21 mouse cellular contexts compared by ENCODE assay signal in the genomic region with DNA sequence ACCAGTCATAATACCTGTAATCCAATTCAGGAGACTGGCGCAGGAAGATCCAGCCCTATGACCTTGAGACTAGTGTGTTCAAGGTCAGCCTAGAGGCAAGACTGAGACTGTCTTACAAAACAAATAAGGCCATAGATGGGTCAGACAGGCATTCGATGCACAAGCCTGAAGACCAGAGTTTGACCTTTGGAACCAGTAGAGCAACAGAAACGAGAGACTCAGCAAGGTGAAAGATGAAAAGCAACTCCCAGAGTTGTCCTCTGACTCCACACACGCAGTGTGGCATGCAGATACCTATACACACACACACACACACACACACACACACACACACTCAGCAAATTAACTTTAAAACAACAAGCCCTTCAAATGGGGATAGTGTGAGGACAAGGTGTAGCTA. TPM values are rescaled to one million over a fixed set of nuclear protein-coding genes. Genes with fewer than 3 reads are reported as not detected.
"Had no signal": no experiment of that assay in that cellular context is flagged by ENCODE, and none has a peak within 500 bp of the region (broad histone marks: within the 10 kb centered on the region; RNA-seq: fewer than 3 reads in every experiment).

No protein-coding gene starts in this region.

- H3K9me3 ChIP-seq: hindbrain, embryonic 13.5 days; limb, embryonic 15.5 days; midbrain, embryonic 13.5 days; neural tube, embryonic 15.5 days had no signal

- H3K27ac ChIP-seq: hindbrain, embryonic 13.5 days; limb, embryonic 15.5 days; midbrain, embryonic 13.5 days; neural tube, embryonic 15.5 days had no signal

- H3K36me3 ChIP-seq: hindbrain, embryonic 13.5 days; limb, embryonic 15.5 days; midbrain, embryonic 13.5 days; neural tube, embryonic 15.5 days had no signal

- H3K4me1 ChIP-seq: hindbrain, embryonic 13.5 days; limb, embryonic 15.5 days; midbrain, embryonic 13.5 days; neural tube, embryonic 15.5 days had no signal

- DNase-seq: layer of hippocampus, adult 9-11 months; layer of hippocampus, postnatal 36 days; lung, adult 18-20 months; lung, postnatal 36 days; spleen, adult 18-20 months; thymus, adult 18-20 months; thymus, postnatal 14 days had no signal

- H3K9ac ChIP-seq: hindbrain, embryonic 13.5 days; limb, embryonic 15.5 days; midbrain, embryonic 13.5 days; neural tube, embryonic 15.5 days had no signal

- ATAC-seq: midbrain, embryonic 13.5 days had no signal

- H3K4me2 ChIP-seq: hindbrain, embryonic 13.5 days; limb, embryonic 15.5 days; midbrain, embryonic 13.5 days; neural tube, embryonic 15.5 days had no signal

- H3K27me3 ChIP-seq: hindbrain, embryonic 13.5 days; limb, embryonic 15.5 days; midbrain, embryonic 13.5 days; neural tube, embryonic 15.5 days had no signal

- H3K4me3 ChIP-seq: hindbrain, embryonic 13.5 days; limb, embryonic 15.5 days; midbrain, embryonic 13.5 days; myocyte; neural tube, embryonic 15.5 days had no signal

RNA-seq across cellular contexts. Expression of gene Chrne, which starts 7.9 kb away (rescaled TPM):
- total RNA-seq: layer of hippocampus, adult 18-20 months; layer of hippocampus, postnatal 36 days; left cerebral cortex, adult 8-10 months; left cerebral cortex, postnatal 25 days; midbrain, postnatal 0 days had no signal
- polyA plus RNA-seq: hindbrain, embryonic 13.5 days; limb, embryonic 11.5 days; limb, embryonic 15.5 days; midbrain, embryonic 13.5 days; neural tube, embryonic 11.5 days; stomach, embryonic 14.5 days had no signal

RNA-seq across cellular contexts. Expression of gene 4930544D05Rik, which starts 11.2 kb away (rescaled TPM):
- total RNA-seq: left cerebral cortex, postnatal 25 days; megakaryocyte progenitor cell, adult 5-6 weeks; midbrain, postnatal 0 days had no signal
- polyA plus RNA-seq: hindbrain, embryonic 13.5 days; limb, embryonic 11.5 days; limb, embryonic 15.5 days; lung, embryonic 16.5 days; midbrain, embryonic 13.5 days; midbrain, postnatal 0 days; neural tube, embryonic 11.5 days; neural tube, embryonic 15.5 days; stomach, embryonic 14.5 days had no signal

RNA-seq across cellular contexts. Expression of gene Gp1ba, which starts 12.0 kb away (rescaled TPM):
- total RNA-seq: layer of hippocampus, adult 18-20 months; layer of hippocampus, postnatal 36 days; left cerebral cortex, adult 8-10 months; left cerebral cortex, postnatal 25 days; midbrain, postnatal 0 days had no signal
